Mouse (Mus musculus) stomach, embryonic 14.5 days (tissue): ENCODE measurements around the gene Txnrd2. TPM values are rescaled to one million over a fixed set of nuclear protein-coding genes. Genes with fewer than 3 reads are reported as not detected.

Experiments
- ATAC-seq: fragments of 200-750 bp; cut with Nextera tagmentation; 2 replicates; pipeline ENCODE4 v1.8.0; 2017; ENCODE audit warnings: low read depth, moderate TSS enrichment; ENCODE audit not compliant: insufficient number of reproducible peaks, insufficient read depth, low FRiP score
- H3K27ac ChIP-seq: fragments of 300-500 bp; sonication (generic); 2 replicates; pipeline ENCODE4 v1.5.1; 2014; ENCODE audit warnings: mild to moderate bottlenecking, low read length, moderate library complexity, mixed read lengths
- H3K27me3 ChIP-seq: fragments of 300-500 bp; sonication (generic); 2 replicates; pipeline ENCODE4 v1.6.1; 2014; ENCODE audit warnings: low read length, control low read depth, mixed read lengths; ENCODE audit not compliant: control insufficient read depth, insufficient read depth
- H3K36me3 ChIP-seq: fragments of 300-500 bp; sonication (generic); 2 replicates; pipeline ENCODE4 v1.6.1; 2014; ENCODE audit warnings: mild to moderate bottlenecking, control low read depth, low read length, moderate library complexity, mixed read lengths; ENCODE audit not compliant: control insufficient read depth, insufficient read depth
- H3K4me1 ChIP-seq: fragments of 300-500 bp; sonication (generic); 2 replicates; pipeline ENCODE4 v1.6.1; 2014; ENCODE audit warnings: low read length, control low read depth, mixed read lengths; ENCODE audit not compliant: control insufficient read depth, insufficient read depth
- H3K4me2 ChIP-seq: fragments of 300-500 bp; sonication (generic); replicated peaks from 2 replicates; pipeline ENCODE4 v1.6.1; 2014; ENCODE audit warnings: low read depth, low read length, control low read depth
- H3K4me3 ChIP-seq: fragments of 300-500 bp; sonication (generic); 2 replicates; pipeline ENCODE4 v1.5.1; 2014; ENCODE audit warnings: low read depth, low read length, control low read depth
- H3K9ac ChIP-seq: fragments of 300-500 bp; sonication (generic); replicated peaks from 2 replicates; pipeline ENCODE4 v1.6.1; 2014; ENCODE audit warnings: low read depth, mild to moderate bottlenecking, control low read depth, low read length, moderate library complexity, mixed read lengths
- H3K9me3 ChIP-seq: fragments of 300-500 bp; sonication (generic); 2 replicates; pipeline ENCODE4 v1.6.1; 2016; ENCODE audit warnings: low read depth, low read length, control low read depth; ENCODE audit not compliant: control insufficient read depth
- WGBS: fragments of 180-500 bp; shearing (Covaris S2); extraction: QIAGEN DNeasy Blood & Tissue Kit; methylation state at CpG from one replicate; pipeline ENCODE4 v1.1.7; 2014; 5-methylcytosine and 5-hydroxymethylcytosine counted together
- polyA plus RNA-seq: library from polyadenylated mRNA; unstranded; fragments of >200 nt; fragmentation: Nextera tagmentation; extraction: Ambion mirVana; gene quantifications from 2 replicates; pipeline ENCODE4 v1.2.1, GENCODE M21; 2014

Gene Txnrd2
- polyA plus RNA-seq, 1 experiment from 2014 or later, result 18.8 TPM

DNA sequence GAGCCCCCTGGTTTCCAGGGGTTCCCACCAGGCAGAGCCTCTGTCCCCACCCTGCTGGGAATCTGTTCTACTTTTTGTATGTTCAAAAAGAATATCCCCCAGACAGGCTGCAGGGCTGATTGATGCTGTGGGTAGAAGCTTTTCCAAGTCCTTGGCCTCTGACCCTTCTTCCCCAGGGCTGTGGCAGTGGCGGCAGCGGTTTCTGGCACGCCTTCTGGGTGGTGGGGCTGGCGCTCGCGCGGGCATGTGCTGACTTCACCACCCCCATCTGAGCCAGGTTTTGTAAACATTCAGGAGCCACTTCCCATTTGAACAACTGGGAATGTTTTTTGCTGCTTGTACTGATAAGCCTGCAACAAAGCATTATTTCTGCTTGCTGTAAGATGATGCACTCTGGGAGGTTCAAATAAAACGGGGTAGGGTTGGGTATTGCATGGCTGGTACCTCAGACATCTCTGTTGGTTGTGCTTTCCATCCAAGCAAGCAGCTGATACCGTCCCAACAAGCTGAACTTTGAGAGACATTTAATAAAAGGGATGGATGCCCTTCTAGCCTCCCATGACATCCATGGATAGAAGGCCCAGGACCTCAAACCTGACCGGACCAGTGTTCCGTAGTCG lies 33.3 kb downstream of the Txnrd2 start:
- ATAC-seq, result 0 out of 2 replicates have a peak, but pooled peaks have one; percentile 20
- 6% methylated on average over 12 of the region's 12 CpGs for WGBS
- H3K4me1 ChIP-seq, result peaks cover 11% of the 10 kb centered on the region; the same call in 1 of the 2 replicates
- H3K9ac ChIP-seq, result no peak overlapping the region
- H3K27ac ChIP-seq, result no peak overlapping the region
- H3K9me3 ChIP-seq, result no peaks in the 10 kb centered on the region
- H3K4me3 ChIP-seq, result no peak overlapping the region
- H3K36me3 ChIP-seq, result peaks cover 2% of the 10 kb centered on the region; the same call in 1 of the 2 replicates
- H3K4me2 ChIP-seq, result peak overlapping the region; percentile 13
- H3K27me3 ChIP-seq, result no peaks in the 10 kb centered on the region

DNA sequence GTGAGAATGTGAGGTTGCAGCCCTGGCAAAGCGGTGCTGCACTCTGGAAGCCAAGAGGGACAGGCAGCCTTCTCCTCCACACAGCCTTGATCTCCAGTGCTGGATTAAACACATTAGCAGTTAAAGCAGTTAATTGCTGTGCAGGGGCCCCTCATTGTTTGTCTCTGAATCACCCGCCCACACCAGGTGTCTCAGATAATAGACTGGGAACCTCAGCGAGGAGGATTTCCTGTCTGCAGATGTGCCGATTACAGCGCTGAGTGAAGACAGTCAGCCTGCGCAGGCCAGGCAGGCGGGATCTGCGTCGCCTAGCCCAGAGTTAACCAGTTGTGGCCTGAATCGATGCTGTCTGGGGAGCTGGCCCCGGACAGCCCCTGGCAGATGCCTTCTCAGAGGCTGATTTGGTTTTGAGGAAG lies 33.8 kb downstream of the Txnrd2 start:
- Histone ChIP-seq H3K27me3 (no peaks in the 10 kb centered on the region), H3K4me2 (peak overlapping the region; percentile 13), H3K9me3 (no peaks in the 10 kb centered on the region), H3K27ac (no peak overlapping the region), H3K36me3 (peaks cover 2% of the 10 kb centered on the region; the same call in 1 of the 2 replicates), H3K9ac (no peak overlapping the region), H3K4me1 (peaks cover 11% of the 10 kb centered on the region; the same call in 1 of the 2 replicates), H3K4me3 (no peak overlapping the region)
- 5% methylated on average over 11 of the region's 11 CpGs for WGBS
- ATAC-seq, result peak; percentile 60; the same call in 1 of the 2 replicates

DNA sequence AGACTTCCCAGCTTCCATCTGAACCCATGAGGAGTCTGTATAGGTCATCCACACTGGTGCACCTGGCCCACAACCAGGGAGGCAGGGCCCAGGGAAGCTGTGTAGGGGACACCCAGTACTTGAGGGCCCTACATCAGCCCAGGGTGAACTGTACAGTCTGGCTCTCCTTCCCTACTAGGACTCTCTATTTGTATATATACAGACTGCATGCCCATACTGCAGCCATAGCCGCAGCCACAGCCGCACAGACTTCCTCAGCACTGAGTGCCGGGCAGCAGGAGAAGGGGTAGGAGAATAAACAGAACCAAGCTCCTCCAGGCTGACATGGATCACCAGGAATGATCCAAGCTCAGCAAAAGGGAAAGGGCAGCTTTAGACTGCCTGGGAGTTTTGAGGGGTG lies 34.6 kb downstream of the Txnrd2 start:
- H3K4me3 ChIP-seq, result no peak overlapping the region
- no peak for ATAC-seq
- H3K4me2 ChIP-seq, result no peak overlapping the region
- no peak overlapping the region for H3K9ac ChIP-seq
- peaks cover 2% of the 10 kb centered on the region; the same call in 1 of the 2 replicates for H3K36me3 ChIP-seq
- no peaks in the 10 kb centered on the region for H3K27me3 ChIP-seq
- H3K27ac ChIP-seq, result no peak overlapping the region
- 76% methylated on average over 3 of the region's 3 CpGs for WGBS
- H3K9me3 ChIP-seq, result no peaks in the 10 kb centered on the region
- peaks cover 11% of the 10 kb centered on the region; the same call in 1 of the 2 replicates for H3K4me1 ChIP-seq

DNA sequence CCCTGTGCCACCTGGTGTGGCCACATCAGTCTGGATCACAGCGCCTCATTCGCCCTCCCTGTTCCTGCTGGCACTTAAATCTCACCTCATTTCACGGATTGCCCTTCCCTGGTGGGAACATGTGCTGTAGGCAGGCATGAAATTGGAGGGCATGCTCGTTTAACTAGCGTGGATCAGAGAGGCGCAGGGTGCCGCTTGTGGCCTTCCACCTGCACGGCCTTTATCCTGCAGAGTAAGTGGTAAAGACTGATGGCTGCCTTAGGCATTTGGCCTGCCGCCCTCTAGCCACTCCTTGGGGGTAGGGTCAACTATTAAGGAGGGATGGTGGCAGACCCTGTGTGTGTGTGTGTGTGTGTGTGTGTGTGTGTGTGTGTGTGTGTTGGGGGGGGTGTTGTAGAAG lies 35.8 kb downstream of the Txnrd2 start:
- Histone ChIP-seq H3K4me1 (peaks cover 11% of the 10 kb centered on the region; the same call in 1 of the 2 replicates), H3K4me3 (no peak overlapping the region), H3K36me3 (no peaks in the 10 kb centered on the region; the same call in 1 of the 2 replicates), H3K9me3 (no peaks in the 10 kb centered on the region), H3K9ac (no peak overlapping the region), H3K4me2 (no peak overlapping the region), H3K27me3 (no peaks in the 10 kb centered on the region), H3K27ac (no peak overlapping the region)
- no peak for ATAC-seq
- WGBS, result 75% methylated on average over 9 of the region's 9 CpGs

DNA sequence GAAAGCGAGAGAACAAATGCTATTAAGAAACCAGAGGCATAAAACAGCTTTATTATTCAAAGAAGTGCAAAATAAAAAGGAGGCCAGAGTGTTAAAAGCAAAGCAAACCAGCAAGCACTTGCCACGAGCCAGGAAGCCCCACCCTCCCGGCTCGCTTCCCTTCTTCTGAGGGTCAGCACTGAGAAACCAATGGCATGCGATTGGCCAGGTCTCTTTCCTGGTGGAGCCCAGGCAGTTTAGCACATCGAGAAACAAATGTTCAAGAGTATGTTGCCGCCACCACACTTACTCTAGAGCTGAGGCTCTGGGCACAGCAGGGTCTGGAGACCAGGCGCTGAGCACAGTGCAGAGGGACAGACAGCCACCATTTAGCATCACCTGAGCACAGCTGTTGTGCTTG lies 36.4 kb downstream of the Txnrd2 start:
- Histone ChIP-seq H3K27me3 (no peaks in the 10 kb centered on the region), H3K4me1 (peaks cover 11% of the 10 kb centered on the region; the same call in 1 of the 2 replicates), H3K9me3 (no peaks in the 10 kb centered on the region), H3K4me2 (no peak overlapping the region), H3K27ac (no peak overlapping the region), H3K4me3 (no peak overlapping the region), H3K9ac (no peak overlapping the region), H3K36me3 (no peaks in the 10 kb centered on the region)
- no peak for ATAC-seq
- 57% methylated on average over 8 of the region's 8 CpGs for WGBS

DNA sequence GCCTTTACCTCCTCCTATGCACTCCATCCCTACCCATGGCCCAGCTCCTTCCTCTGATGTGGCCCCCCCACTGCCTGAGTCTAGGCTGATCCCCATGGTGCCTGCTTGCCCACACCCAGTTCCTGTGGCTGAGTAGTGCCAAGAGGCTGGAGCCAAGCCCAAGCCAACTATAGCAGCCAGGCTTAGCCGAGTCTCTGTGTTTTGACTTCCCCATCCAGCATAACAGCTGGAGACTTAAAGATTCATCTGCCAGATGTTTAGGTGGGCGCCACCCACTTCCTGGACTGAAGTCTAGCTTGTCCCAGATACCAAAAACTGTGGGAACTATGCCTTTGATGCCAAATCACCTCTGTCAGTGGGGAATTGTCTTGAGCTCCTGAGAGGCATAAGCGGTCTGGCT lies 38.1 kb downstream of the Txnrd2 start:
- no peak for ATAC-seq
- no peak overlapping the region for H3K4me3 ChIP-seq
- no peak overlapping the region for H3K4me2 ChIP-seq
- no peaks in the 10 kb centered on the region for H3K9me3 ChIP-seq
- H3K4me1 ChIP-seq, result peaks cover 9% of the 10 kb centered on the region; the same call in 1 of the 2 replicates
- WGBS, result 71% methylated on average over 3 of the region's 3 CpGs
- H3K27ac ChIP-seq, result no peak overlapping the region
- H3K36me3 ChIP-seq, result no peaks in the 10 kb centered on the region
- H3K9ac ChIP-seq, result no peak overlapping the region
- no peaks in the 10 kb centered on the region for H3K27me3 ChIP-seq

DNA sequence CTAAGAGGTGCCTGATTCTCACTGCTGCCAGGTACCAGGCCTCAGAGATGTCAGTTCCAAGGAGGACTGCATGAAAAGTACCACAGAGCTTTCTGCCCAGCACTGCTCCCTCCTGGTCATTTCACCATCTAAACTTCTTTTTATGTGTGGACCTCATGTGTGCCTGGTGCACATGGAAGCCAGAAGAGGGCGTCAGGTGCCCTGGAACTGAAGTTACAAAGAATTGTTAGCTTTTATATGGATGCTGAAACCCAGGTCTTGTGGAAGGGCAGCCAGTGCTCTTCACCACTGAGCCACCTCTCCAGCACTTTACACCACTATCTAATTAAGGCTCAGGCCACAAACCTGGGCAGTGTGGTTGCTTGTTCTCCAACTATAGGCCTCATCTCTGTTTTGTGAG lies 44.6 kb downstream of the Txnrd2 start:
- ATAC-seq, result no peak
- no peak overlapping the region for H3K4me2 ChIP-seq
- H3K4me3 ChIP-seq, result no peak overlapping the region
- WGBS, result 43% methylated on average over 1 of the region's 1 CpGs
- no peaks in the 10 kb centered on the region for H3K9me3 ChIP-seq
- H3K4me1 ChIP-seq, result no peaks in the 10 kb centered on the region
- H3K27me3 ChIP-seq, result no peaks in the 10 kb centered on the region
- H3K36me3 ChIP-seq, result peaks cover 4% of the 10 kb centered on the region; the same call in 1 of the 2 replicates
- no peak overlapping the region for H3K27ac ChIP-seq
- no peak overlapping the region for H3K9ac ChIP-seq

DNA sequence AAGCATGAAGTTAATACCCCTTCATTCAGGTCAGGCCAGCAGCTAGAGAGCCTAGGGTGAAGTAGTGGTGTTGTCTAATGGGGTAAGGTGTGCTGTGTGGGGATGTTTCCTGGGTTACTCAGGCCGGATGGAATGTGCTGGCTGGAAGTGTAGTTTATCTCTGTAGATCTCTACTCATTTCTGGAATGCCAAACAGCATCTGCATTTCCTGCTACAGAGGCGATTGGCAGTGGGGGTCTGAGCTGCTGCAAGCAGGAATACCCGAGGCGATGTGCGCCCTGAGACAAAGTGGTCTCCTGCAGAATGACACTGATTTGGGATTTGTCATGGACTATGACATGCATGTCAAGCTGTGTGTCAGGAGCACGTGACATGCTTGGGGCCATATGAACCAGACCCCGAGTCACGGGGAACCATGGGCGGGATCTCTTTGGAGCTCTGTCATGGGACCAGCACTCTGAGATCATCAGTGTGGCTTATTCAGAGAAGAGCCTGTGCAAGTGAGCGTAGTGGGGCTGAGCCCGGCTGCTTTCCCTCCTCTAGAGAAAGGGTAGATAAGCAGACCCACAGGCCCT lies 45.3 kb downstream of the Txnrd2 start:
- no peak; the same call in 1 of the 2 replicates for ATAC-seq
- 57% methylated on average over 11 of the region's 11 CpGs for WGBS
- no peaks in the 10 kb centered on the region for H3K27me3 ChIP-seq
- H3K9me3 ChIP-seq, result no peaks in the 10 kb centered on the region
- no peak overlapping the region for H3K9ac ChIP-seq
- H3K4me2 ChIP-seq, result no peak overlapping the region
- H3K36me3 ChIP-seq, result peaks cover 4% of the 10 kb centered on the region; the same call in 1 of the 2 replicates
- H3K4me3 ChIP-seq, result no peak overlapping the region
- no peaks in the 10 kb centered on the region for H3K4me1 ChIP-seq
- H3K27ac ChIP-seq, result no peak overlapping the region
